Mouse (Mus musculus) Muller cell, postnatal 12 days (primary cell): ENCODE data around the gene Clstn3.
"Not testable (repeated sequence)": the region's sequence is repeated elsewhere in the genome, so short reads cannot be mapped to it uniquely, and the experiment has no call there.

Experiments
- DNase-seq: peaks from one replicate; pipeline ENCODE4 v3.0.0-alpha.2; 2015; ENCODE audit errors: inconsistent ontology term

Gene Clstn3

DNA sequence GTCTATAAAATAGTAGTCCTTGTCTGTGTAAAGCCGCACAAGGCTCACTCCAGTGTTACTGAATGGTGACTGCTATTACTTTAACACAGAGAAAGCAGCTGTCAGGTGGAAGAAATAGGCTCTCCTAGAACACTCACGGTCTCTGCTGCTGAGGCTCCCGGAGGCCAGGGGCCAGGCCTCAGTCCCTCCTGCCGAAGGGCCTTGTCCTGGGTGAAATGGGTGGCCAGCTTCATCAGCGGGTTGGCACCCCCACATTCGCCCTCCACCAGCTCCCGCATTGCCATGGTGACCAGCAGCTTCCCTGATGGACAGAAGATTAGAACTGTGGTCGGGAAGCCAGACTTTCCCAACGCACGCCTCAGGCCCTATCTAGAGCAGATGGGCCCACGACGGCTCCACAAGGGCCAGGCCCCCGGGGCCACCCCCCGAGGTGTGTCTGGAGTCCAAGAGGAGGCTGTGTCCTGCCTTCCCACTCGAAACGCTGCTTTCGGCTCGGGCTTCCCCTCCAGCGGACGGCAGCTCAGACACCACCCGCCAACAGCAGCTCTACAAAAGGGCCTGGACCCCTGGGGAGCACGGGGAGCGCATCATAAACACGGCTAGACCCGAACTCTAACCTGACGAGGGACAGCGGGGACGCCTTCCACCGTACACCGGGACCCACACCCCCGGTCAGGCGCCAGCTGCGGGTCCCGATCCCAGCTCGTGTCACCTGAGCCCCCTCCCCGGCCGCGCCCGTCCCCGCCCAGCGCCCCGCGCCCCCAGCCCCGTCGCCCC, 50.3 kb downstream of the Clstn3 start:
- DNase-seq = peak; percentile 67

DNA sequence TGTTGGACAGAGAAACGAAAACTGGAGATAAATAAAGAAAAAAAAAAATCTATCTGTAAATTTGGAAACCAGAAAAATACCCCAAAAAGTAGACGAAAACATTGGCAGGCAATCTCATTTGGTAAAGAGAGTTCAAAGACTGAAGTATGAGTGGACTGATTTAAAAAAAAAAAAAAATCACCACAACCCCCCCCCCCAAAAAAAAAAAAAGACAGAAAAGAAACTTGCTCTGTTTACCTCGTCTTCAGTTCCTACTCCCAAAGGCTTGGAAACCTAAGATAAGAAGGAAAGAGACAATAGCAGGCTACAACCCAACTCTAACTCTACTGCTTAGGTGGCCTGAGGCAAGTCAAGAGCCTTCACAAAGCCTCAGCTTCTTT, 50.8 kb downstream of the Clstn3 start:
- DNase-seq = no peak

DNA sequence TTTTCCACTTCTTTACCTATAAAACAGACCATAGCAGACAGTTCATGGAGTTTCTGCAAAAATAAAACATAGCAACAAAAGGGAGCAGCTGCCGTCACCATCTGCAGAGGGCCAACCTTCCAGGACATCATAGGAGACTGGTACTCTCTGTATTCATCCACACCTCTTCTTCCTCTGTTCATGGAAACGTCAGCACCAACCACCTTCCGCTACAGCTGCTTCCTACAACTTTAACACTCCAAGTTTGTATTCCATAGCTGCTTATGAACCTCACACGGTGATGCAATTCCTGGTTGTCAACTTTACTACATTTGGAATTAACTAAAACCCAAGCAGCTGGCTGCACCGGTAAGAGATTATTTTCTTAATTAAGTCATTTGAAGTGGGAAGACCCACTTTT, 56.2 kb downstream of the Clstn3 start:
- no peak for DNase-seq

DNA sequence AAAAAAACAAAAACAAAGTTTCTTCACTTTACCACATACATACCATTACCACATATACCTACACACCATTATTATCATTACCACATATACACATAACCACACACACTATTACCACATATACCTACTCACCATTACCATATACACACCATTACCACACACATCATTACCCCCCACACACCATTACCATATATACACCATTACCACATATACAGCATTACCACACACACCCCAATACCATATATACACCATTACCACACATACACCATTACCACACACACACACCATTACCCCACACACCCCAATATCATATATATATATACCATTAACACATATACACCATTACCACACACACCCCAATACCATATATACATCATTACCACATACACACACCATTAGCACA, 57.4 kb downstream of the Clstn3 start:
- DNase-seq = no peak

GRCm38 (mm10) chr6:124406326-124406725, 58.3 kb downstream of the Clstn3 start:
- DNase-seq = no peak

- no peak for DNase-seq
These were observed 64.9 kb downstream of the Clstn3 start for GRCm38 (mm10) chr6:124399738-124400137.

DNA sequence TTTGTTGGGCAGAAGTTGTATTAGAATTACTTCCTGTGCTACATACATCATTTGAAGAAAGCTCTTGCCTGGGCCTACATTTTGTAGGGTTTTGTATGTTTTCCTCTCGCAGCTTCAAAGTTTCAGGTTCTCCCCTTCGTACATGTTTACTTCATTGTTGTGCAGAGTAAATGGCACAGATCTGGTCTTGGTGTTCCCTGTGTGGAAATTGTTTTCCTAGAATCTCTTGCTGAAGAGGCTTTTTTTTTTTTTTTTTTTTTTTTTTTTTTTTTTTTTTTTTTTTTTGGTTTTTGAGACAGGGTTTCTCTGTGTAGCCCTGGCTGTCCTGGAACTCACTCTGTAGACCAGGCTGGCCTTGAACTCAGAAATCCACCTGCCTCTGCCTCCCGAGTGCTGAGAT, 69.6 kb downstream of the Clstn3 start:
- DNase-seq = not testable (repeated sequence)
